Mouse (Mus musculus) NIH3T3 (cell line): ENCODE measurements around the gene Mamdc2.

Experiments used
- DNase-seq: peaks from one replicate; pipeline ENCODE4 v3.0.0-alpha.2; 2012; ENCODE audit warnings: low read depth

The Mamdc2 gene

DNA sequence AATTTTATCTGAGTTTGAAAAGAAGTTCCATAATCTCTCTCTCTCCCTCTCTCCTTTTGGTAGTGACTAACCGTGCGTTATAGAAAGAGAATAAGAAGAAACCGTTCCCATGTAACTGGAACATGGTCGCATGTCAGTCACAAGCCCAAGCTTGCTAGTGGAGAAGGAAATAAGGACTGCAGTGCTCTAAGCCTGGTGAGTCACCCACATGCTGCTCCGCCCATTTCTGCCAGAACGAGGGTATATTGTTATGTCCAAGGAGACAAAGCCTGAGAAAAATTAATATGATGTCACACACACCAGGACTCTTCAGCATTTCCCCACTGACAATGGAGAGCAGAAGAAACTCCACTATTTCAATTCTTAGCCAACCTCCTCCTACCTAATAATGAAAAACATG lies 93.5 kb downstream of the Mamdc2 start:
- peak; percentile 14 for DNase-seq

DNA sequence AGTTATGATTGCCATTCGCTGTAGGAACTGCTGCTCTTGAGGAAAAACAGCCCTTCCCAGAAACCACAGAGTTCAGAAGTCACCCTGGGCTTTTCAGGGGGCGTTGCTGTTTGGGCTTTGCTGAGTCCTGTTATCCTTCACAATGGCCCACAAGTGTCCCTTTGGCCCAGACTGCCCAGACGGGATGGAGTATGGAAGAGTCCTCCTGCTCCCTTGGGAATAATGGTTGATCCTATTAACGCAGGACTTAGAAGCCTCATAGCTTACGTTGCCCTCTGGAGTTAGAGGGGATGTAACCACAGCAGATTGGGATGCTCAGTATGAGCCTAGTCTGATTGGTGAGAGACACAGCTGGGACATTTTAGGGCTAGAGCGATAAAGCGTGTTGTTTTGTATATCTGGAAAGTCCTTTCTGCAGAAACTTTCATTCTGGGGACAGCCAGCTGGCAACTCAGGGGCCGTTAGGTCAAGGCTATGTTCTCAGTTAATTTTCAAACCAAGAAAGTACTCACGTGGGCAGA lies 94.3 kb downstream of the Mamdc2 start:
- no peak for DNase-seq

DNA sequence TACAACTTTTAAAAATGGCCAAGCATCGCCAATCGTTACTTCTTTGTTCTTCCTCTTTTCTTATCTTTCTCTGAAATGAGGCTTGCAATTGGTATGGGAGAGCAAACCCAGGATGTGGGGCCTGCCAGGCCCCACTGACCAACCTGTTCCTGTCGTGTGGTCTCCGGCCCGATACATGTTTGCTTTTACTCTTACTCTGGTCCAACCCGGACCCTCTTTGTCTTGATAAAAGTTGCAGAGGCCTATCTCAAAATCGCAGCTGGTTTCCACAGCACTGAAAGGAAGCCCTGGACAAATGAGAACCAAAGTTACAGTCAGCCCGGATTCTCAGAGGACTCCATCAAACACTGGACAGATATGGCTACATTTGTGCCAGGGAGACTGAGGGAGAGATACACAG lies 95.1 kb downstream of the Mamdc2 start:
- no peak for DNase-seq

DNA sequence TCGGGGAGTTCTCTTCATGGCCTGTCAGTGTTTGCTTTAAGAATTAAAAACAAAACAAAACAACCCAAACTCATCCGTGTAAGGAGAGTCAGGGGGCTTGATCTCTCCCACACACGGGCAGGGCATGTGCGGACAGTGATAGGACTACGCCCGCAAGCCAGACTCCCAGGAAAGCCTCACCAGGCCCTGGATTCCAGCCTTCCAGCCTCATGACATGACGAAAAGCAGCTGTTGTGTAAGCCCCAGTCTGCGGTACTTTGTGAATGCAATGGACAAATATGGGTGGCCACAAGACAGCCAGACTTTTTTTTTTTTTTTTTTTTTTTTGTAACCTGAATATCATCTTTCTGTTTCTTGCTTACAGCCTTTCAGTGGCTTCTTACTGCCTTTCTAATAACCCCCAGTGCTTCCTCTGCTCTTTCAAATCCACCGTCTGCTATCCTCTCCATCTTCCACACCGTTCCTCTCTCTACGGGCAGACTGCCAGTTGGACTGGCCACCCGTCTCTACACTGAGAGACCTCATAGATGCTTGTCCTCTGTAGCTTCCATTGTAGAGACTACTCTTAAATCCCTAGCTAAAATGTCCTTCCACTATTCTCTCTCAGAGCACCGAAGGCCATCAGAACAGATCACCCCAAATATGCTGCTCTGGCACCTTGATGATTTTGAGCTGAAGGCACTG lies 96.3 kb downstream of the Mamdc2 start:
- no peak for DNase-seq

DNA sequence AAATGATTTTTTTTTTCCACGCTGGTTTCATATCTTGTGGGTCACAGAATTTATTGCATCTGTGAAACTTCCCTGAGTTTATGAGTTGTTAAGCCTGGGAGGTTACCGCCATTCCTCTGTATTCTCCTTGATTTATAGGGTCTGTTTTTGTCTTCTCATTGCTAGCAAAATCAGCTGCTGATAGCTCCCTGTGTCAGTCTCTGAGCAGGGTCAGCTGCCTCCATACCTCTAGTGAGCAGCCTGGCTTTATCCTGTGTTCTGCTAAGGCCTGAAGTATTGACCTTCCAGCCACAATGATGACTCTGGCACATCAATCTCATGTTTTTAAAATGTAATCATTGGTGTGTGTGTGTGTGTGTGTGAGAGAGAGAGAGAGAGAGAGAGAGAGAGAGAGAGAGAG lies 98.3 kb downstream of the Mamdc2 start:
- DNase-seq = no peak

DNA sequence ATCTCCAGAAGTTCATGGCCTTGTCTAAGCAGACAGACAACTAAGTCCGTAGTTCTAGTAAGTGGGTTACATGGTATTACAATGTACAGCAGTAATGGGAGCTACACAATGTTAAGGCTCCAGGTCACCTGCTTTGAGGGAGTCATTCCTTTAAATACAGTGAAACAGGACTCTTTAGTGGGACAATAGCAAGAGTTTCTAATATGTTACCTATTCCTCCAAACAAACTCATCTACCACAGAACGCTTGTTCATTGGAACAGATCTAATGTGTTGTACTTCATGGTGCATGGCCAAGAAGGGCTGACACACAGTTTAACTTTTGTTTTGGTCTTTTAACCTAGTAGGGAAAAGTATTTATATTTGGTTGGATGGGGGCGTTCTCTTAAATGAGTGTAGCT lies 105.5 kb downstream of the Mamdc2 start:
- no peak for DNase-seq

DNA sequence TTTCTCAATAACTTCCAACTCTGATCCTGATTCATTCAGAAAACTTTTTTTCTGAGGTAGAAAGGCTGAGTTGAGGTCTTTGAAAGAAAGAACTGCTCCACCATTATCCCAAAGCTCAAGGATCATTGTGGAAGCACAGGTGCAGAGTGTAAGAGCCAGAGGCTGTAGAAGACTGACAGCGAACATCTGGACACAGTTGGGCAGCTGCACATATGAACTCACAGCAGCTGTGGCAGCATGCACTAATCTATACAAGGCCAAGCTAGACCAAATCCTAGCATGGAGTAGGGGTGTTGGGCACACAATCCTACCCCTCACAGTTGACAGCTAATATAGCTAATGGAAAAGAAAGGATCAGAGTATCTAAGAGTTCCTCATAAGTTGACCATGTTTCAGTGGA lies 115.4 kb downstream of the Mamdc2 start:
- no peak for DNase-seq

DNA sequence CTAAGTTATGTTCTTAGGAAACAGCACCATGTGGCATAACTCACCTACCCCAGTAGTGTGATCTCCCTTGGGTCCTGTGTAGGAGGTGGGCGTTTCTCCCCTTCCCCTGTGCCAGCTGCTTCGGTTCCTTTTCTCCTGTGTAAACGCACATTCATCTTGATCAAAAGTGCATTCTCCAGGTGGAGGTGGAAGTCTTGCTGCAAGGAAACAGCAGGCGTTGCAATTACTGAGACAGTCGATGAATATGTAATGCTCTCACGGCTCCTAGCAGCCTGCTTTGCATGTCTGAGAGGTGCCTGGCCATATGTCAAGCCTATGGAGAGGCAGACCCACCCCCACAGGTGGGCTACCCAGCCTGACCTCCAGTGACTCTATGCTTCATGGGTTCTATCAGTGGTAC lies 117.4 kb downstream of the Mamdc2 start:
- DNase-seq = no peak

DNA sequence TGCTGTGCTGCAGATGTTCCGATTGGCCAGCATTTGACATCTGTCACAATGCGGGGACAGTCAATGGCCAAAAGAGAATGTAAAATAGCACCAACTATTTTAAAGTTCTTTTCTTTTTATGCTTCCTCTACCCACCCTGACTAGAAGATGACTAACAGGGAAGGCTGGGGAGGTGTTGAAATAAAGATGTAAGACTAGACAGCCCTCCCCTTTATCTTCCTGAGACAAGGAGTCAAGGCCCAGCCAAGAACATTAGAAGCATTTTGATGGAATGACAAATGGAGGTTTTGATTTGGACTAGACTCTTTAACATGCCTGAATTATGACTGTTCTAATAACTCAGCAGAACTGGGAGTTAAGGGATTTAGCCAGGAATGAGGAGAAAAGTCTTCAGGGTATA lies 118.9 kb downstream of the Mamdc2 start:
- peak; percentile 85 for DNase-seq

DNA sequence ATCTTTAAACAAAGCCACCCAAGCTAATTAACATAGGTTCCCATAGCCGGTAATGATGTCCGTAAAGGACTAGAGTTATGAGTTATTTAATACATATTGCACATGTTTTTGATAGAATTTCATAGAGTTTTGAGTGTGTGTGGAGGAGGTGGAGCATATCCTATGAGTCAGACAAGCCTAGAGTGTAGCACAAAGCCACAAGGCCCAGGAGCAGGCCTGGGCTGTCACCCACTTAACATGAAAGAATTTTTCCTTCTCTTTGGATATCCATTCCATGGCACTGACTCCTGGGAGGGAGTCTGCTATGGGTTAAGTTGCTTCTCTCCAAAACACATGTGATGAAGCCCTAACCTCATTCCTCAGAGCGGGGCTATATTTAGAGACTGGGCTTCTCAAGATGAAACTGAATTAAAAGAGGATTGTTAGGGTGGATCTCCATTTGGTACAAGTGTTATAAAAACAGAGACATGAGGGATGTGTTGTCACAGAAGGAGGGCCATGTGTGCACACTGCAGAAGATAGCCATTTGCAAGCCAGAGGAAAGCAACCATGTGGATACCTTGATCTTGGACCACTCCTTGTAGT lies 121.1 kb downstream of the Mamdc2 start:
- DNase-seq = peak; percentile 67

DNA sequence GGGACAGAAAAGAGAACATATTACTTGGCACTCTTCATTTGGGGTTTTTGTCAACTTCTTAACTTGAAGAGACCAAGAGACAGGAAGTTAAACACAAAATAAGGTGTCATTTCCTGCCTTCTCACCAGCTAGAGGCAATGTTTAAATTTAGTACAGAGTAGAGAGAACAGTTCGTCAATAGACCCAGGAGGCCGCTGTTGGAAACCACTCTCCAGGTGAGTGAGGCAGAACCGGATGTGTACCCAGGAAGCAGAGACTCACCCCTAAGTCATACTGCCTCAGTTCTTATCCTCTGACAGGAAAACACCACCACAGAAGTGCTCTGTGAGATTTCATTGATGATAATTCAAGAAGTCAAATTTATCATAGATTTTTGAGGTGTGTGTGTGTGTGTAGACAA lies 125.1 kb downstream of the Mamdc2 start:
- DNase-seq = no peak

DNA sequence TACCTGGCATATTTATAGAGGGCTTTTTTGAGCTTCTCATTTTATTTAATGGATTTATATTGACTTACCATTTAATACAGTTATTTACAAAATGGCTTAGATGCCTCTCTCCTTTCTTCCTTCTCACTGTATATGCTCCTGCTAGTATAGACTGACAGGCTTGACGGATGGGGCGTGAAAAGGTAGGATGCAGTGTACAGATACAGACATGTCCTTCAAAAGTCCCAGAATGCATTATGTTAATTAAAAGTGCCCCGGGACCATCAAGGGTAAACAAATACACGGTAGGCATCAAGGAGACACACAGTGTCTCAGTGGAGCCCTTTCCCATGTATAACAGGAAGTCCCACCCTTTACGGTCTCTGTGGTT lies 130.3 kb downstream of the Mamdc2 start:
- no peak for DNase-seq

DNA sequence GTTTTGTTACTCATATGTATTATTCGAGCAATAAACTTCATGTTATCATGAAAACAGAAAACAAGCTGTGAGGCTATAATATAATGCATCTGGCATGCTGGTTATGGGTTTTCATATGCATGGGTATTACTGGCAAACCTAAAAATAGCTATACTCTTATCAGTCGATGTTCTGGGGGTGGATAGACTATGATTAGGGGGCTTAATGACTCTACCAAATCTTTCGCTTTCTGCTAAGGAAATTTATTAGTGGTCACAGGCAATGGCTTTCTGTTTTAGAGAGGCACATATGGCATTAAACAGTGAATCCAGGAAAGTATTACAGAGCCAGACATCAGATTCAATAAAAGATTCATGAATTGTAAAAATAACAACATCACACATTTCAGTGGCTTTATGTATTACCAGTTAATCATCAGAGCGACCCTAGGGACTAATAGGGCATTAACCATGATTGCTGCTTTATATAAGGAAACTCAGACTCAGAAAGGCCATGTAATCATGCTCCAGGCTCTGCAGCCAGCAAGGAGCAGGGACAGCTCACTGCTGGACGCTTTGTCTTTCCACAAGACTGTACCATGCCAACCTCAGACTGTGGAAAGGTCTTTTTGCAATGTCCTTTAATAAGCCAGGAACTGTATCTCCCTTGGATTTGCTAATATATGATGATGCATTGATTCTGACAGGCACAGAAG lies 130.8 kb downstream of the Mamdc2 start:
- no peak for DNase-seq

DNA sequence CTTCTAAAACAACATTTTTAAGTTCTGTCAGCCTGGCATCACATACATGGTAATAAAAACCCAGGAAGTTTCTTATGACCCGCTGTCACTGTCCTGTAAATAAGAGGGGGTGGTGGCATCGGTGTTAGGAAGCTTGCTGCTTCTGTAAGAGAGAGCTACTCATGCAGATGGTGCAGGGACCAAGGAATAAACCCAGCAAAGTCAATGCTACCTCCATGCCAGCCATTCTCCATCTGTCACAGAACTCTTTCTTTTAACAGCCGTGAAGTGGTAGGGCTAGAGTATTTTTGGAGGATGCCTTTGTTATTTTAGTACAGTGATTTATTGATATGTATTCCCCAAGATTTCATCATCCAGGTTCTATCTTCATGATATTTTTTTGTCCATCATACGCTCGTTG lies 131.4 kb downstream of the Mamdc2 start:
- DNase-seq = no peak

DNA sequence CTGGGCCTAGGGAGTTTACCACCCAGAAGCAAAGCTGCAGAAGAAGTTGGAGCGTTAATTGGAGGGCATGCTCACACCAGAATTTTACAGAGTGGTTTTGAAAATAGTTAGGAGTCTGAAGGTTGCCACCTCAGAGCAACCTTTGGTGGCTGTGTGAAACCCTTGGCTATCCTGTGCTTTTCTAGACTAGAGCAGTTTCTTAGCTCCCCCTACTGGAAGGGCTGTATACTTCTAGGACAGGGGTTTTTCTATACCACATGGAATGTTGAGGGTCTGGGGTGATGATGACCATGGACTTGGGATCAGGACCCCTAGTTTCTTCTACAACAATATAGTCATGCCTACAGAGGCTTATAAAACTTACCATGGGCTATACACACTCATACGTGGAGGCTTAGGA lies 138.3 kb downstream of the Mamdc2 start:
- DNase-seq = no peak

DNA sequence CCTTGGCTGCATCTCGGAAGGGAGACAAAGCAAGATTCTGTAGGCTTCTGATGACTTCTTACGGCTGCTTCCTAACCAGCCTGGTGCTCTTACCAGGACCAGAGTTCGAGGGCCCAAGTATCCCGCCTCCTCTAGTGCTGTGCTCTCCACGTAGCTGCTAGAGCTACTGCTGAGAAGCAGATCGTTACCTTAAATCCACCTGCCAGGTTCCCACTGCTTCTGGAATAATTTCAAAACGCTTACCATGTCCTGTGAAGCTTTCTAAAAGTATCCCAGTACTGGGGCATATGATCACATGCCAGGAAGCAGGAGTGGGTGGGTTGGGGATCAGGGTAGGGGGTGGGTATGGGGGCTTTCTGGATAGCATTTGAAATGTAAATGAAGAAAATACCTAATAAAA lies 141.6 kb downstream of the Mamdc2 start:
- no peak for DNase-seq

DNA sequence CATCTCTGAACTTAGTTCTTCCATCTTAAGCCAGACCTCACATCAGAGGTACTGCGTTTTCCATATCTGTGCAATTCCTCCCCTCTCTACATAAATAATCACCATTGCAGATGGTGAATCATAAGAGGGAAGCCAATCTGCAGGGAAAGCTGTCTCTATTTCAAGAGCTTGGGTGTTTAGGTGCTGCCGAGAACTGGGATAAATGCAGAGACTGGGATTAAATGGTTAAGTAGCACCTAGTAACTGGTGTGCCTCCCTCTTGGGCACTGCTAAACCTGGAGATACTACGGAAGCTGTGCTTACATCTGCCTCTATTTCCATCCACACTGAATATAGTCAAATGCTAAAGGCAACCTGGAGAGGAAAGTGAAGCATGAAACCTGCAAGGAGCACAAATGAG lies 148.3 kb downstream of the Mamdc2 start:
- DNase-seq = no peak

DNA sequence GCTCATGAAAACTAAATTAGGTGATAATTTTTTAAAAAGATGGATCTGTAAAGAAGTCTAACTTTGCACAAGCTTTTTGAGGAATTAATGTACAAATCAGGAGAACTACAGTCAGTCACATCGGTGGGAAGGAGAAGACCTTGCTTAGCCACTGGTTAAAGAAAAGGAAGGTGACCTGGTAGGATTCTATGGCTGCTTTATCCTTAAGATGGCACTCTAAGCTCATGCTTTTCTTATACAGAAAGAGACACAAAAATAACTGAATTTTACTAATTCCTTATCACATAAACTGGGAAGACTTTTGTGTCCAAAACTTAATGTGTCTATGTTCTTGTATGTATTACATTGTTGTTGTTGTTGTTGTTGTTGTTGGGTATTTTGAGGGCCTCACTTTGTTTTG lies 149.3 kb downstream of the Mamdc2 start:
- peak; percentile 23 for DNase-seq

DNA sequence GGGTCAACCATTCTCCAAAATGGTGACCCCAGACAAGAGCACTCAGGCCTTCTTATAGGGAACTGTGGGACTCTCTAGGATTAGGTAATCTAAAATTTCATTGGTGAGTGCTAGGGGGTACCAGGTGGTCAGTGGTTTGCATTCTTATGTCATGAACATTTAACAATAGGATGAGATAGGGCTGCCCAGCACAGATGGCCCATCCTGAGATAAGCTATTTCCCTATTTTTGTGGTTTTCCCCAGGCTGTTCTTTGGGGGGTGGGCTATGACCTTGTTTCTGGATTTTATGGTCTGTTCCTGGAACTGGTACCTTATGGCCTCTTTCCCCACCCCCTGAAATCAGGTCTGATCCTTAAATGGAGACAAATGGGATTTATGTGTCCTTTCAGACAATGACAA lies 151.1 kb downstream of the Mamdc2 start:
- no peak for DNase-seq

DNA sequence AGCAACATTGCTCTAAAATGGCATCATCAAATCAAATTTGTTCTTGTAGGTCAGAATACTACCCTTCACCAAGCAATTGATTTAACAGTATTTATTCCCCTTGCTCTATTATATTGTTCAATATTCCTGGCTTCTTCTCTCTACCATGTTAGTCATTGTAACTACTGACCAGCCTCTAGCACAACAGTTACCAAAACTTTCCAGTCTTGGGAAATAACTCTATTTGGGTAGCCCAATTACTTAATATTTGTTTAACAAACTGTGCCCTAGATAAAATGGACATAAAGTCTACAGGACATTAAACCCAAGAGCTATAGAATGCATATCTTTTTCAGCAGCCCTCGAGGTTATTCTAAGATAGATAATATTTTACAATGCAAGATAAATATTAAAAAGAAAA lies 159.0 kb downstream of the Mamdc2 start:
- no peak for DNase-seq

DNA sequence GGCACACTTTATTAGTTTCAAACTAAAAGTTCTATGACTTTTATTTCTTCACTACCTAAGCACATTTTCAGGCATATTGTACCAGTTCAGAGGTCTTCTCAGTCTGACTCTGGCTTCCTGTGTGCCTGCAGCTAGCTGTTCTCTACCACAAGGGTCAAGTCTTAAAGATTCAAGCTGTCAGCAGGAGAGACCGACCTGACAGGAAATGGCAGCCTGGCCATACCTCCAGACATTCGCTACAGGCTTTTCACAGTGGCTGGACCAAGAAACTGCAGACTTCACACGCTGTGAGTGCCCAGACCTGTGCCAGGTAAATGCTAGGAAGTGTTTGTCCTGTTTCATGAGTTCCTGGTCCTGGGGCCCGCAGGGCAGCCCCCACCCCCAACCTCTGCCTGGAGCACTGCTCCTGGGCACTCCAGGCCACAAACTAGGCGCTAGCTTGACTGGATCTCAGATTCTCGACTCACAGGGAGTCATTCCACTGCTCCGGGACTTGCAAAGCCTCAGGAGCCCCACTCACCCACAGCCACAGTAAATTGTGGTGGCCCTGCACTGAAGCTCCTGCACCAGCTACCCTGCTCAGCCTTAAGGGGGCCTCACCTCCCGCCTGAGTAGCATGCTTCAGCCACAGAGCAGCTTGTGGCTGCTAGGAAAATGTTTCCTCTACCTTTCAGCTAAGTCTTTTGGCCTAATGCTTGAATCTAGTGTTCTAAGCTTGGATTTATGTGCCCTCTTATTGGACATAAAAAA lies 166.2 kb downstream of the Mamdc2 start:
- DNase-seq = no peak

DNA sequence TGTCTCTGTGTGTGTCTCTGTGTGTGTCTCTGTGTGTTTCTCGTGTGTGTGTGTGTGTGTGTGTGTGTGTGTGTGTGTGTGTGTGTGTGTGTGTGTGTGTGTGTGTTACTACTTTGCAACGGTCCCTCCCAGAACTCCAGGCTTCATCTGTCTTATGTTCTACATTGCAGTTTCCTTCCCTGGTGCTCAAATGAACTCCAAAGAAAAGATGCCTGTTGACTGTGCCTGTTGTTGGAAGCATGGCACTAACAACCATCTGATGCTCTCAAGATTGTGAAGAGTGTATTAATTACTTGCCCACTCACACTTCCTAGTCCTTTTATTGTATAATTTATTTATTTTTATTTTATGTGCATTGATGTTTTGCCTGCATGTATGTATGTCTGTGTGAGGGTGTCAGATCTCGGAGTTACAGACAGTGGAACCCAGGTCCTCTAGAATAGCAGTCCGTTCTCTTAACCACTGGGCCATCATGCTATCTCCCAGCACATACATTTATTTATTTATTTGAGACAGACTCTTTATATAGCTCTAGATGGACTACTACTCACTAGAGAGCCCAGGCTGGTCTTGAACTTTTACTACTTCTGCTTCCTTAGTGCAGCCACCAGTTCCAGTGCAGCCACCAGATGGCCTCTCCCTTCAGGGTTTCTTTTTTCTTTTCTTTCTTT lies 174.1 kb downstream of the Mamdc2 start:
- DNase-seq = no peak
